Mouse (Mus musculus): ENCODE results near the gene Larp4b.
"Not testable (repeated sequence)": the region's sequence is repeated elsewhere in the genome, so short reads cannot be mapped to it uniquely, and the experiment has no call there.

The Larp4b gene

DNA sequence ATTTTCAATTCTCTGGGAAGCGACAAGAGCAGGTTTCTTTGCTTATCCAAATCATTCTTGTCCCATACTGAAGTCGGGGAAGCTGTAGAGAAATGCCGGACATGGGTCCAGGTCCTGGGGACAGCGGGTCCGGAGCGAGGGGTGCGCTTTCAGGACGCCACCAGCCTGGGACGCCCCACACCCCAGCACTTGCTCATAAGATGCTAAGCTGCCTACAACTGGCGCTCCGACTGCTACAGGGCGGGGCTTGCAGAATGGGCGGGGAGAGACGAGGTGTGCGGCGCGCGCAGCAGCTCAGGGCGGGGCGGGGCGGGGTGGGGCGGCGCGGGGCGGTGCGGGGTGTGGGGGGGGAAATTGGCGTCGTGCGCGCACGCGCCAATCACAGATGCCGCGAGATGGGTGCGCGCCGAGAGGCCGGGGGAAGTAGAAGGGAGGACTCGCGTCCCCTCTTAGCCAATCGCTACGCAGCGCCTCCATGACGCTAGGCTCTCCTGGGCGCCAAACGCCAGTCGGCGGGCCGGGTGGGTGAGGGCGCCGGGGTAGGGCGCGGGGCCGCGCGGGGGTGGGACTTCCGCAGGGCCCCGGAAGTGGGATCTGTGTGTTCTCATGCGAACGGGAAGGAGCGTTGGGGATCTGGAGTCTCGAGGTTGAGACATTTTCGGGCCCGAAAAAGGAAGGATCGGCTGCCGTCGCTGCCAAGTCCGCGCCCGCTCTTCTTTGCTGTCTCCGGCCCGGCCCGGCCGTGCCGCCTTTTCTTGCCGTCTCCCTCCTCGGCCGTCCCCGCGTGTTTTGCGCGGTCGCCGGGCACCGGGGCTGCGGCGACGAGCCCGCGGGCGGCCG lies at the start of gene Larp4b:
Gene Larp4b (plus strand): TSS at position 566 of the 840 bp plus-strand sequence.
- peak; percentile 98 for DNase-seq (ENCODE audit: extremely low spot score)

GRCm38 (mm10) chr13:9044731-9045130 lies 49.0 kb upstream of the Larp4b start:
- DNase-seq (ENCODE audit: extremely low spot score) = no peak

DNA sequence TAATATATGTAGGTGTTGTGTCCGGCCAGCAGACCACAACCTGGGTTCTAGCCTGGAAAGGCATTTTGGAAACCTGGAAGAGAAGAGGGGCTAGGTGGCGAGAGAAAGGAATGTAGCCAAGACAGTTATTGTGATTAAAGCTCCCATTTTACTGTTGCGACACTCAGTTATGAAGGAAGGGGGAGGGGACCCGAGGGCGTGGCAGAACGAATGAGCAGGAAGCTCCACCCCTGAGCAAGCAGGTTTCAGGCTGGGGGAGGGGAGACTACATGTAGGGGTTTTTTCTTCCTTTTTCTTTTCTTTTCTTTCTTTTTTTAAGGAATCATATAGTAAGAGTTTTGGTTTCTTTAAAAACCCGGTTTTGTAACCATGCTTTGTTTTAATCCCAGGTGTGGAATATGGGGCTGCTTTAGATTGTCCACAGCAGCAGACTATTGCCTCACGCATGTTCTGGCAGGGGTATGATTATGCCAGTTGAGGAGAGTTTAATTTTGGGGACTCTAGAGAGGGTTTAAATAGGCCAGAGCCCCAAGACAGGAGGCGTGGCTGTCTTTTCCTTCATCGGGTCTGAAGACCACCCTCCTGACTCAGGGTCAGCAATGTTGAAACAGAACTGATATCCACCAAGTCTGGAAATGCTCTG lies 41.5 kb upstream of the Larp4b start:
- not testable (repeated sequence) for DNase-seq (ENCODE audit: extremely low spot score)

DNA sequence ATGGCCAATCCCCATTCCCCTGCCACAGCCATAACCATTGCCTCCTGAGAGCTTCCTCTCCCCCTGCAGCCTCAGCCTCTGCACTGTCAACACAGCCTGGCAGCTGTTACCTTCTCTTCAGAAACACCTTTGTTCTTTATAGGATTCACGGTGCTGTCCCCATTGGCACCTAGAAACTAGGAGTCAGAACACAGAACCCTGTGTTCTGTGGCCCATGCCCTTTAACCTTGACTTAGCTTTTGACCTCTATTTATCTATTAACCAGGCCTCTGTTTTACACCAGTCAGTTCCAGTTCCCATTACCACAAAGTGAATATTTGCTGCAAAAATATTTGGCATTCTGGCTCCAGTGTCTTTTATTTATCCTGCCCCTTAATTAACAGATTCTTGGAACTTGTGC lies 36.4 kb upstream of the Larp4b start:
- no peak for DNase-seq (ENCODE audit: extremely low spot score)

- DNase-seq (ENCODE audit: extremely low spot score) = no peak
Observed at GRCm38 (mm10) chr13:9058706-9059105, 35.0 kb upstream of the Larp4b start.

- no peak for DNase-seq (ENCODE audit: extremely low spot score)
Observed at GRCm38 (mm10) chr13:9061394-9061793, 32.3 kb upstream of the Larp4b start.

DNA sequence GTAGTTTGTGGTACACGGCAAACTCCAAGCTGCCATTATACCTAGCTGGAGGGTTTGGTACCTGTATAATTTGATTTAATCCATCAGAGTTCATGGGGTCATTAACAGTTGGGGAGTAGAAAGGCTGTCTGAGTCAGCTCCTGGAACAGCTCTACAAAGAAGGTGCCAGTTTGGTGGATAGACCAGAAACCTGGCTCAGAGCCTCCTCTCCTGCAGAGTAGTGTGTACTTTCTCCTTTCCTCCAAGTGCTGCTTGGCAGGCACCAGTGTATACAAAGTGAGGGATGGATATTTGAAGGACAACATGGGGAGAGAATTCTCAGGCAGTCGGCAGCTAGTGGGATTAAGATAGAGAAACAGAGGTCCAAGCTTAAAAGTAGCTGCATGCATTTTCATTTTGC lies 29.5 kb upstream of the Larp4b start:
- no peak for DNase-seq (ENCODE audit: extremely low spot score)

- DNase-seq (ENCODE audit: extremely low spot score) = no peak
Observed at GRCm38 (mm10) chr13:9066107-9066506, 27.6 kb upstream of the Larp4b start.

DNA sequence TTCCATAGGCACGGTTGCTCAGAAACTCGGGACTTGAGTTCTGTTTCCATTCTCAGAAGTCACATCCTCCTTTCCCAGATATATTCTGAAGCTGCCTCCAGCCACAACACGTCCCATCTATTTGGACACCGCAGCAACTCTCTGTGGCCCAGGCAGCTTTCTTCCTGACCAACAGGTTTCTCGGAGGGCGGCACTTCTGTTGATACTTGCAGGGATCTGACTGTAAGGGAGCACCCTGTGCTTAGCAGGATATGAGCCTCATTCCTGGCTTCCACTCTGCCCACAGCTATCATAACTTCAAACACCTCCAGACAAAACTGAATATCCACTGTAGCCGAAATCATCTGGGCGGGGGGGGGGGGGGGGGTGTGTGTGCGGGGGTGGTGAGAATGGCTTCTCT lies 22.7 kb upstream of the Larp4b start:
- DNase-seq (ENCODE audit: extremely low spot score) = no peak

- no peak for DNase-seq (ENCODE audit: extremely low spot score)
Observed at GRCm38 (mm10) chr13:9073818-9074217, 19.9 kb upstream of the Larp4b start.

- no peak for DNase-seq (ENCODE audit: extremely low spot score)
Observed at GRCm38 (mm10) chr13:9075825-9076592, 17.7 kb upstream of the Larp4b start.

GRCm38 (mm10) chr13:9082128-9082883 lies 11.4 kb upstream of the Larp4b start:
- no peak for DNase-seq (ENCODE audit: extremely low spot score)

DNA sequence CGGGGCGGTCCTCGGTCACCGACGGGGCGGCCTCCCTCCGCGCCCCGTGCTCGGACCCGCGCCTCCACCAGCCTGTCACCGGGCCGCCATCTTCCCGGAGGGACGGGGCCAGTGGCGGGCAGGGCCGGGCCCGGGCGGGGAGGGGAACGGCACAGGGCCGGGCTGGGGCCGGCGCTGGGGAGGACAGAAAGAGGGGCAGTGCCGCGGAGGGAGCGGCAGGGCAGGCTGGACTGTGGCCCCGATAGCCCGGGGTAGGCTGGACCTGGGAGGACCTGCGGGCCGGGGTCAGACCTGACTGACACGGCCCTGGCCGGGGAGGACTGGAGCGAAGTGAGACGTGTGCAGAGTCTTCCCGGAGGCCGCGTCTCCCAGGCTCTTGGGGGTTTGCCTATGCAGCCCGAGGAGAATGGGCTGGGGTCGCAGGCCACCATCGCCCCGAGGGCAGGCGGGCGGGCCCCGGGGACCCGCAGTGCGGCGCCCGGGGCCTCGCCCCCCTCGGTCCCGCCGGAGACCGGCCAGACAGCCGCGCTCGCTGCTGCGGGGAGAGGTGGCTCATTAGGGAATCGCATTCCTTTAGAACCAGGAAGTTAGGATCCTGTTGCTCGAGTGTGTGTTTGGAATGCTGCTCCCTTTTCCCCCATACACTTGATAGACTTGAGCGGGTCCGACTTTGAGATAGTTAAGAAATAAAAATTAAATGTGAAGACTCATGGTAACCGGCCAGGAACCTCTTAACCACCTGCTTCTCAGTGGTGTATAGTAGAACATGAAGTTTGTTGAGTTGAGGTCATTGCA lies 702 bp downstream of the Larp4b start:
- peak; percentile 63 for DNase-seq (ENCODE audit: extremely low spot score)

DNA sequence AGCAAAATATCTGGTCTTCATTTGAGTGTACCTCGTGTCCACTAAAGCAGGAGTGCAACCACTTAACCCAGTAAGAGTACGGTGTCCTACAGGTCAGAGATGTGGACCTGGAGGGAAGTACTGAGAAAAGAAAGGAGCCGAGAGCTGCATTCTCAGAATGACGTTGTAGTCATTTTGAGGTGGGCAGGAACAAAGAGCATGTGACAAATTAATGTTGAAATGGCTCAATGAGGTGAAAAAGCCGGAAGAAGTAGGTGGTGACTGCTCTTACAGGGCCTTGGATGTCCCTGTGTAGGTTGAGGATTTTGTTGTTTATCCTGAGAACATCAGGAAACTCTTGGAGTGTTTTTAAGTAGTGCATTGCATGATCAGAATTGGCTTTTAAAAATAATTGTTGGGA lies 5.6 kb downstream of the Larp4b start:
- DNase-seq (ENCODE audit: extremely low spot score) = no peak

- no peak for DNase-seq (ENCODE audit: extremely low spot score)
Observed at GRCm38 (mm10) chr13:9100517-9100916, 6.8 kb downstream of the Larp4b start.

DNA sequence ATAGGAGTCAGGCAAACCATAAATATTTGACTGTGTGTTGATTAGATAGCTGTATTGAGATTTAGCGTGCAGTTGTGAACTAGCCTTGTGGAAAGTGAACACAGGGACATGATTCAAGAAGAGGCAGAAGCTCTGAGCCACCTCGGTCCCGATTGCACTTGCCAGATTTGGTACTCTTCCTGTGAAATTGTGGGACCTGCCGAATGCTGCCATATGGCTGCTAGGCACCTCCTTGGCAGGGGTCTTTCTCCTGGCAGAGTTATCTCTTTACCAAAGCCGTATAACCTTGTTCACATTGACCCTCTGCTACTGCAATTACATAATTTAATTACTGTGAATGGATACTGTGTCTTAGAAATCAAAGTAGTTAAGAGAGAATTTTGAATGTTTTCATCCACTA lies 12.6 kb downstream of the Larp4b start:
- no peak for DNase-seq (ENCODE audit: extremely low spot score)

- no peak for DNase-seq (ENCODE audit: extremely low spot score)
Observed at GRCm38 (mm10) chr13:9106992-9107858, 13.5 kb downstream of the Larp4b start.

- DNase-seq (ENCODE audit: extremely low spot score) = no peak
Observed at GRCm38 (mm10) chr13:9113735-9114134, 20.1 kb downstream of the Larp4b start.

DNA sequence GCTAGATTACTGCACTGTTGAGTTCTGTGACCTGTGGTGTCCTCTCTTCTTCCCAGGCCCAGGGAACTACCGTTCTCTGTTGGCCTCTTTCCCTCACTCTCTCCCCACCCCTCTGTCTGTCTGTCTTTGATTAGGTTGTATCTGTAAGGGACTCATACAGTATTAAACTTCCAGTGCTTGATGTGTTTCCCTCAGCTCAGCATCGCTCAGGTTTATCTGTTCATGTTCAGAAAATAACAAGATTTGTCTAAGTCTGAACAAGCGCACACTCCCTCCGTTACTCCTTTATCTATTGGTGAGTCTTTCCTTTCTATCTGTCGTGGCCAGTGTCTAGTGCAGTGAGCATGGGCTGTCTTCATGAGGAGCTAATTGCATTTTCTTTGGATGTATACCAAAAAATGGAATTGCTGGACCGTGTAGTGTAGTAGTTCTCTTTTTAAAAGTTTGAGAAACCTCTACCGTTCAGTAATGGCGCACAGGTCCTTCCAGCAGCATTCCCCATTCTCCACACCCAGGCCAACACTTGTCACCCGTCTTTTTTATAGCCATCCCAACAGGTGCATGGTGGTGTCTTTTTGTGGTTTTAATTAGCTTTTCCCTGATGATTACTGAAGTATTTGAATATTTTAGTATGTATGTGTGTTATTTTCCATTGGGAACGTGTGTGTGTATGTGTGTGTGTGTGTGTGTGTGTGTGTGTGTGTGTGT lies 27.3 kb downstream of the Larp4b start:
- DNase-seq (ENCODE audit: extremely low spot score) = no peak

Data from embryo, embryonic 9.5 days (tissue).